Mouse (Mus musculus) embryonic facial prominence, embryonic 15.5 days (tissue): ENCODE data around the gene Prep. TPM values are rescaled to one million over a fixed set of nuclear protein-coding genes. Genes with fewer than 3 reads are reported as not detected.

Experiments
- ATAC-seq: fragments of 200-750 bp; cut with Nextera tagmentation; 2 replicates; pipeline ENCODE4 v1.8.0; 2017; ENCODE audit warnings: low read depth, moderate TSS enrichment; ENCODE audit not compliant: insufficient number of reproducible peaks, low FRiP score, low TSS enrichment
- H3K27ac ChIP-seq: fragments of 300-500 bp; sonication (generic); replicated peaks from 2 replicates; pipeline ENCODE4 v1.5.1; 2015; ENCODE audit warnings: mild to moderate bottlenecking, inconsistent platforms
- H3K27me3 ChIP-seq: fragments of 300-500 bp; sonication (generic); 2 replicates; pipeline ENCODE4 v1.6.1; 2015; ENCODE audit warnings: inconsistent platforms
- H3K36me3 ChIP-seq: fragments of 300-500 bp; sonication (generic); 2 replicates; pipeline ENCODE4 v1.6.1; 2015; ENCODE audit warnings: mild to moderate bottlenecking, inconsistent platforms
- H3K4me1 ChIP-seq: fragments of 300-500 bp; sonication (generic); 2 replicates; pipeline ENCODE4 v1.6.1; 2015; ENCODE audit warnings: inconsistent platforms
- H3K4me2 ChIP-seq: fragments of 300-500 bp; sonication (generic); replicated peaks from 2 replicates; pipeline ENCODE4 v1.6.1; 2015; ENCODE audit warnings: mild to moderate bottlenecking, inconsistent platforms
- H3K4me3 ChIP-seq: fragments of 300-500 bp; sonication (generic); replicated peaks from 2 replicates; pipeline ENCODE4 v1.5.1; 2015; ENCODE audit warnings: mild to moderate bottlenecking, inconsistent platforms
- H3K9ac ChIP-seq: fragments of 300-500 bp; sonication (generic); 2 replicates; pipeline ENCODE4 v1.6.1; 2015; ENCODE audit warnings: inconsistent platforms
- H3K9me3 ChIP-seq: fragments of 300-500 bp; sonication (generic); replicated peaks from 2 replicates; pipeline ENCODE4 v1.6.1; 2016; ENCODE audit warnings: inconsistent platforms
- WGBS: fragments of 180-500 bp; shearing (Covaris S2); methylation state at CpG from one replicate; pipeline ENCODE4 v1.1.7; 2015; 5-methylcytosine and 5-hydroxymethylcytosine counted together
- polyA plus RNA-seq: library from polyadenylated mRNA; unstranded; fragments of >200 nt; fragmentation: Nextera tagmentation; extraction: Ambion mirVana; gene quantifications from 2 replicates; pipeline ENCODE4 v1.2.1, GENCODE M21; 2015

Gene Prep
- polyA plus RNA-seq, 1 experiment from 2014 or later: 20.2 TPM

DNA sequence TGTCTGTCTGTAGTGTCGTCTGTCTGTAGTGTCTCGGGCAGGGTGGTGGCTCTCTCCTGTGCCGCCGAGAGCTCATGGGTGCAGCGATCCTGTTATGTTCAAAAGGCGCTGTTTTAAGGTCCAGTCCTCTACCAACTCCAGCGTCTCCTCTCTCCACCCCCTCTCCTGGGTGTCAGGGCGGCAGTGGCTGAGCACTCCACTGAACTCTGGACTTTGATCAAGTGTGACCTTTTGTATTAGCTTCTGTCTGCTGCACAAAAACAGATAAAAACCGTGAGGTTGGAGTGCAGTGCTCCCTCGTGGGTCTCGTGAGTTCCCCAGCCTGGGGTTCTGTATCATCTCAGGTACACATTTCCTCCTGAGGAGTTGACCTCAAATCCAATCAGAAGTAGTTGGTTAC, 33.5 kb downstream of the Prep start:
- Histone ChIP-seq H3K4me3 (no peak overlapping the region), H3K4me1 (0 out of 2 replicates have a peak, but pooled peaks cover 3% of the 10 kb centered on the region), H3K9me3 (no peaks in the 10 kb centered on the region), H3K27ac (no peak overlapping the region), H3K9ac (no peak overlapping the region), H3K27me3 (no peaks in the 10 kb centered on the region), H3K36me3 (peaks cover 37% of the 10 kb centered on the region), H3K4me2 (no peak overlapping the region)
- no peak for ATAC-seq
- 91% methylated on average over 11 of the region's 11 CpGs for WGBS

DNA sequence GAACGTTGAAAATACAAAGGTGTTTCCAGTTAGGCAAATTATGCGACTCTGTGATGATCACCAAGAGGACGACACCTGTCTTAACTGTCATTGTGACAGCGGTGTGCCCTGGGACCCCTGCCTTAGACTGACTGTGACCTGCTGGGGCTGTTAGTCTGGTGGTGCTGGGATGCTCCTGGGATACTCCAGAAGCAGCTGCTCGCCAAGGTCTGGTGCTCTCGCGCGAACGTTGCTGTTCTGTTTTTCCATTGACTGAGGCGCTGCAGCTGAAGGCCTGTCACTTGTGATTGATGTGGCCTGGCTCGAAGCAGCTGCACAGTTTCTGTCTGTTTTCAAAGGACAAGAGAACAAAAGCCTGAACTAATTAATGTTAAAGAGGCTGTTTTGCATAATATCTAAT, 36.2 kb downstream of the Prep start:
- Histone ChIP-seq H3K27ac (no peak overlapping the region), H3K4me2 (no peak overlapping the region), H3K27me3 (no peaks in the 10 kb centered on the region), H3K9me3 (no peaks in the 10 kb centered on the region), H3K4me1 (0 out of 2 replicates have a peak, but pooled peaks cover 3% of the 10 kb centered on the region), H3K9ac (no peak overlapping the region), H3K36me3 (peaks cover 29% of the 10 kb centered on the region), H3K4me3 (no peak overlapping the region)
- no peak for ATAC-seq
- WGBS: 71% methylated on average over 11 of the region's 11 CpGs

DNA sequence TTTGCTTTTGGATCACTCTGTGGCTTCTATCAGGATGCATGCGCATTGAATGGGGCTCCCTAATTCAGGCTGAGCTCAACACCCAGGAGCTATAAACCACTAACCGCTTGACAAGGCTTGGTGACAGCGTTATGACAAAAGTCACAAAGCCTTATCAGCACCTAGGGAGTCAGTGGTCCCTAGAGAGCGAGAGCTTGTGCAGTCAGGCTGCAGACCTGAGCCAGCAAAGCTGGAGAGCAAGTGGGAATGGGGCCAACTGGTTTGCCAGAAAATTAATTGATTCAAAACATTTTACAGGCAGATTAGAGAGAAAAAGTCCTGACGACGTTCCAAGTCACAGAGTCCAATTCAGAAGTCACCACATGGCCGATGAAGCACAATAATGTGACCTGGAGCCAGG, 37.1 kb downstream of the Prep start:
- Histone ChIP-seq H3K27me3 (no peaks in the 10 kb centered on the region), H3K27ac (no peak overlapping the region), H3K9ac (no peak overlapping the region), H3K36me3 (peaks cover 29% of the 10 kb centered on the region), H3K9me3 (no peaks in the 10 kb centered on the region), H3K4me2 (no peak overlapping the region), H3K4me1 (0 out of 2 replicates have a peak, but pooled peaks cover 3% of the 10 kb centered on the region), H3K4me3 (no peak overlapping the region)
- WGBS: 62% methylated on average over 7 of the region's 7 CpGs
- ATAC-seq: no peak

GRCm38 (mm10) chr10:45104535-45105079, 37.6 kb downstream of the Prep start:
- Histone ChIP-seq H3K4me2 (no peak overlapping the region), H3K27ac (no peak overlapping the region), H3K4me1 (0 out of 2 replicates have a peak, but pooled peaks cover 3% of the 10 kb centered on the region), H3K9me3 (no peaks in the 10 kb centered on the region), H3K4me3 (no peak overlapping the region), H3K27me3 (no peaks in the 10 kb centered on the region), H3K36me3 (peaks cover 29% of the 10 kb centered on the region), H3K9ac (no peak overlapping the region)
- no peak for ATAC-seq
- WGBS: 71% methylated on average over 4 of the region's 4 CpGs

DNA sequence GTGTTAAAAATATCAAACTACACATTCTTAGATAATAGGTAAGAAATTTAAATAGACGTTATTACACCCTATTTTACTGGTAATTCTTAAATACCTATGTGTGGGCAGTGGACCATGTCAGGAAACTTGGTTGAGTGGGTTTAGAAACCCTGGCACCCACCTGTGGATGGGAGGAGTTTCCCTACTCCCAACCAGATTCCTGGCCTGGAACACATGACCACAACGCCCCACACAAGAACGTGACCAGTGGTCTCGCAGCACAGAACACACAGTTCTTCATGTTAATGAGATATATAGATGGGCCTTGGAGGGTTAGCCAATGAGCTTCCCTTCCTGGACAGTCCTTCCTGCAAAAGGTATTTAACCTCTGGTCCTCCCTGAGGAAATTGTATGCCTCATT, 39.5 kb downstream of the Prep start:
- no peaks in the 10 kb centered on the region for H3K9me3 ChIP-seq
- H3K9ac ChIP-seq: no peak overlapping the region
- no peak overlapping the region for H3K4me2 ChIP-seq
- H3K4me1 ChIP-seq: 0 out of 2 replicates have a peak, but pooled peaks cover 3% of the 10 kb centered on the region
- ATAC-seq: no peak
- H3K36me3 ChIP-seq: peaks cover 35% of the 10 kb centered on the region
- H3K27ac ChIP-seq: no peak overlapping the region
- H3K27me3 ChIP-seq: no peaks in the 10 kb centered on the region
- no peak overlapping the region for H3K4me3 ChIP-seq
- 92% methylated on average over 4 of the region's 4 CpGs for WGBS

DNA sequence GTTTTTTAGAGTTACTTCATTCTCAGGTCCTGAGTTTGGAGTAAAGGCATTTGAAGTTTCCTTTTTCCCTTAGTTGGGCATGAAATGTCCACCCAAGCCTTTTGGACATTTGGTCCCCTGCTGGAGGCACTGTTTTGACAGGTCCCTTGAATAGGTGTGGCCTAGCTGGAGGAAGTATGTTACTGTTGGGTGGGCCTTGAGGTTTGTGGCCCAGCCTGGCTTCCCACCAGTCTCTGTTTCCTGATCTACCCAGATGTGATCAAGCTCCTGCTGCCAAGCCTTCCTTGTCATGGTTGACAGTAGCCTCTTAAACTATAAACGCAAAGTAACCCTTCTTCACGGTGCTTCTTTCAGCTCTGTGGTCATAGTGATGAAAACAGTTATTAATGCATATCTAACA, 40.3 kb downstream of the Prep start:
- H3K36me3 ChIP-seq: peaks cover 38% of the 10 kb centered on the region
- H3K4me2 ChIP-seq: no peak overlapping the region
- 88% methylated on average over 2 of the region's 2 CpGs for WGBS
- H3K27me3 ChIP-seq: no peaks in the 10 kb centered on the region
- no peak for ATAC-seq
- 0 out of 2 replicates have a peak, but pooled peaks cover 3% of the 10 kb centered on the region for H3K4me1 ChIP-seq
- H3K27ac ChIP-seq: no peak overlapping the region
- H3K9ac ChIP-seq: no peak overlapping the region
- H3K4me3 ChIP-seq: no peak overlapping the region
- no peaks in the 10 kb centered on the region for H3K9me3 ChIP-seq

- H3K36me3 ChIP-seq: peaks cover 39% of the 10 kb centered on the region
Measured at GRCm38 (mm10) chr10:45109041-45109440, 42.0 kb downstream of the Prep start.

GRCm38 (mm10) chr10:45109974-45110373, 43.0 kb downstream of the Prep start:
- no peak for ATAC-seq
- Histone ChIP-seq H3K4me3 (no peak overlapping the region), H3K27me3 (no peaks in the 10 kb centered on the region), H3K4me2 (no peak overlapping the region), H3K9ac (no peak overlapping the region), H3K9me3 (no peaks in the 10 kb centered on the region), H3K36me3 (peaks cover 48% of the 10 kb centered on the region), H3K4me1 (no peaks in the 10 kb centered on the region), H3K27ac (no peak overlapping the region)
- 87% methylated on average over 6 of the region's 6 CpGs for WGBS

More at GRCm38 (mm10) chr10:45109041-45109440, 42.0 kb downstream of the Prep start:
- Histone ChIP-seq H3K4me2 (no peak overlapping the region), H3K27me3 (no peaks in the 10 kb centered on the region), H3K9me3 (no peaks in the 10 kb centered on the region), H3K4me1 (0 out of 2 replicates have a peak, but pooled peaks cover 2% of the 10 kb centered on the region), H3K27ac (no peak overlapping the region), H3K4me3 (no peak overlapping the region), H3K9ac (no peak overlapping the region)
- ATAC-seq: no peak
- WGBS: 91% methylated on average over 8 of the region's 8 CpGs

DNA sequence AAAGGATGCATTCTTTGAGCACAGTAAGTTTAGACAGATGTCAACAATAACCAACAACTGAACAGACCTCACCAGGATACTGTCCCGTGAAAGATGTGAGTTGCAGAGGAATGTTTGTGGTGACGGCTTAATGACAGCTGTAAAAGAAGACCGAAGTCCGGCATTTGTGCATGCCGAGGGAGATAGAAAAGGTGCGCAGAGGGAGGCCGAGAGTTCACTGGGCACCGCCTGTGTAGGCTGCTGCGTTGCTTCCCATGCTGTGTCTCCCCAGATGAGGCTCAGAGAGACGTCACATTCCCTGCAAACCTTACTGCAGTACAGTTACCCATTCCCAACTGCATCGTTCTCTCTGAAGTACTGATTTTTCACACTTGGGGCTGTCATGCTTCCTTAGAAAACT, 45.9 kb downstream of the Prep start:
- Histone ChIP-seq H3K9ac (no peak overlapping the region), H3K4me3 (no peak overlapping the region), H3K4me2 (no peak overlapping the region), H3K27me3 (no peaks in the 10 kb centered on the region), H3K9me3 (no peaks in the 10 kb centered on the region), H3K27ac (no peak overlapping the region), H3K36me3 (peaks cover 61% of the 10 kb centered on the region), H3K4me1 (no peaks in the 10 kb centered on the region)
- WGBS: 78% methylated on average over 11 of the region's 11 CpGs
- no peak for ATAC-seq

DNA sequence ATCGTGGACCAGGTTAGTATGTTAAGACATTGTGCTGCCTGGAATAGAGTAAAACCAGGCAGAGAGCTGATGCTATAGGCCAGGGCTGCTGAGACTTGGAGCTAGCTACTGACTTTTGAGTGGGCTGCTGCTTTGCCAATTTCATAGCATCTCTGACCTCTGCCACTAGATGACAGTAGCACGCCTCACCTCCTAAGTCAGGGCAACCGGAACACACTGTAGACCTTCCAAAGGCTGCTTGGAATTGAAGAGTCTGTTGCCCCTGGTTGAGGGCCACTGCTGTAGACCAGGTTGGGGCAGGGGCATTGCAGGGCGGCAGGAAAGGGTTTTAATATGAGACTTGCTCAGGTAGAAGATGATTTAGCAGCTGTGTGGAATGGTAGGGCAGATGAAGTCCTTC, 47.5 kb downstream of the Prep start:
- H3K36me3 ChIP-seq: peaks cover 59% of the 10 kb centered on the region
- WGBS: 83% methylated on average over 4 of the region's 4 CpGs
- H3K27me3 ChIP-seq: no peaks in the 10 kb centered on the region
- H3K27ac ChIP-seq: no peak overlapping the region
- no peaks in the 10 kb centered on the region for H3K9me3 ChIP-seq
- no peak overlapping the region for H3K9ac ChIP-seq
- no peak overlapping the region for H3K4me3 ChIP-seq
- no peak overlapping the region for H3K4me2 ChIP-seq
- ATAC-seq: no peak
- H3K4me1 ChIP-seq: no peaks in the 10 kb centered on the region

GRCm38 (mm10) chr10:45116832-45117231, 49.8 kb downstream of the Prep start:
- no peak overlapping the region for H3K9ac ChIP-seq
- 91% methylated on average over 5 of the region's 5 CpGs for WGBS
- H3K4me2 ChIP-seq: no peak overlapping the region
- no peaks in the 10 kb centered on the region for H3K9me3 ChIP-seq
- H3K27me3 ChIP-seq: no peaks in the 10 kb centered on the region
- no peak overlapping the region for H3K4me3 ChIP-seq
- no peaks in the 10 kb centered on the region for H3K4me1 ChIP-seq
- ATAC-seq: no peak
- peaks cover 68% of the 10 kb centered on the region for H3K36me3 ChIP-seq
- no peak overlapping the region for H3K27ac ChIP-seq

DNA sequence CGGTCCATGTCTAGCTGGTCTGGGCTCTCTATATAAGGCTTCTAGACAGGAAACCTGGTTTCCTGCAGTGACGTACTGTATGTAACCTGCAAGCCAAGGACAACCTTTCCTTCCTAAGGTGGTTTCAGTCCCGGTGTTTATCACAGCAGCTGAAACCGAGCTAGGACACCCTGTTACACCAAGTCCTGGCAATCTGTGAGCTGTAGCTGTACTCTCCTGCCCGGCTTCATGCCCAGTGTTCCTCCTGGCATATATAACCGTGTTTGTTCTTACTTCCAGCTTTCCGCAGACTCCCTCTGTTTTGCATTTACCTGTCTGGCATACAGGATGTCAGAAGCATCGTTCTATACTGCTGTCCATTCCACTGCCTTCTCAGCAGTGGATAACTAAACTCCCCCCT, 51.4 kb downstream of the Prep start:
- Histone ChIP-seq H3K9me3 (no peaks in the 10 kb centered on the region), H3K9ac (no peak overlapping the region), H3K27me3 (no peaks in the 10 kb centered on the region), H3K4me3 (no peak overlapping the region), H3K4me1 (no peaks in the 10 kb centered on the region), H3K27ac (no peak overlapping the region), H3K4me2 (no peak overlapping the region), H3K36me3 (peaks cover 70% of the 10 kb centered on the region)
- WGBS: 96% methylated on average over 8 of the region's 8 CpGs
- no peak for ATAC-seq
